Mouse (Mus musculus) liver, embryonic 14.5 days (tissue): ENCODE measurements around the gene Tbc1d21. TPM values are rescaled to one million over a fixed set of nuclear protein-coding genes. Genes with fewer than 3 reads are reported as not detected.

Experiments
- ATAC-seq: fragments of 200-750 bp; cut with Nextera tagmentation; 2 replicates; pipeline ENCODE4 v1.8.0; 2017; ENCODE audit warnings: moderate number of reproducible peaks, mild to moderate bottlenecking, moderate library complexity; ENCODE audit not compliant: insufficient read depth
- DNase-seq, 3 experiments: peaks; one replicate each; pipeline ENCODE4 v3.0.0-alpha.2; 2012 to 2013; ENCODE audit warnings: low read depth in 3 of 3, low spot score in 3 of 3
- H3K27ac ChIP-seq: fragments of 300-500 bp; sonication (generic); 2 replicates; pipeline ENCODE4 v1.5.1; 2014; ENCODE audit warnings: moderate library complexity, mild to moderate bottlenecking, control low read depth, inconsistent platforms
- H3K27me3 ChIP-seq: fragments of 300-500 bp; sonication (generic); 2 replicates; pipeline ENCODE4 v1.6.1; 2014; ENCODE audit warnings: mild to moderate bottlenecking, low read length, moderate library complexity; ENCODE audit not compliant: control insufficient read depth, insufficient read depth
- H3K36me3 ChIP-seq: fragments of 300-500 bp; sonication (generic); replicated peaks from 2 replicates; pipeline ENCODE4 v1.6.1; 2014; ENCODE audit warnings: low read depth; ENCODE audit not compliant: control insufficient read depth, insufficient read depth
- H3K4me1 ChIP-seq, 2 experiments: fragments of 200-500 bp in 1 of 2; fragments of 300-500 bp in 1 of 2; sonication (generic) in 1 of 2; replicated peaks; 2 replicates each; pipeline ENCODE4 v1.6.1; 2012 to 2014; ENCODE audit warnings: antibody characterized with exemption in 1 of 2, inconsistent platforms in 1 of 2, low read length in 1 of 2; ENCODE audit not compliant: control insufficient read depth in 2 of 2, insufficient read depth in 2 of 2
- H3K4me2 ChIP-seq: fragments of 300-500 bp; sonication (generic); 2 replicates; pipeline ENCODE4 v1.6.1; 2014; ENCODE audit warnings: low read depth, mild to moderate bottlenecking, control low read depth, moderate library complexity
- H3K4me3 ChIP-seq, 2 experiments: fragments of 200-500 bp in 1 of 2; fragments of 300-500 bp in 1 of 2; sonication (generic) in 1 of 2; 2 replicates each; pipeline ENCODE4 v1.5.1; 2012 to 2014; ENCODE audit warnings: low read depth in 2 of 2, low read length in 2 of 2, mild to moderate bottlenecking in 2 of 2, control low read depth in 1 of 2, inconsistent platforms in 1 of 2, moderate library complexity in 1 of 2; ENCODE audit not compliant: insufficient read depth in 1 of 2
- H3K9ac ChIP-seq: fragments of 300-500 bp; sonication (generic); replicated peaks from 2 replicates; pipeline ENCODE4 v1.6.1; 2014; ENCODE audit warnings: mild to moderate bottlenecking, control low read depth, moderate library complexity
- H3K9me3 ChIP-seq: fragments of 300-500 bp; sonication (generic); 2 replicates; pipeline ENCODE4 v1.6.1; 2016; ENCODE audit warnings: low read length, mixed read lengths; ENCODE audit not compliant: control insufficient read depth
- CTCF ChIP-seq: IDR thresholded peaks from 2 replicates; pipeline ENCODE4 v1.5.1; 2016; ENCODE audit warnings: antibody characterized with exemption, low read depth, control low read depth
- EP300 ChIP-seq: IDR thresholded peaks from 2 replicates; pipeline ENCODE4 v1.6.1; 2016; ENCODE audit warnings: antibody characterized with exemption, low read depth
- WGBS: fragments of 180-500 bp; shearing (Covaris S2); extraction: QIAGEN DNeasy Blood & Tissue Kit; methylation state at CpG from one replicate; pipeline ENCODE4 v1.1.7; 2014; ENCODE audit not compliant: insufficient replicate concordance; 5-methylcytosine and 5-hydroxymethylcytosine counted together
- polyA plus RNA-seq, 2 experiments: library from polyadenylated mRNA; depleted of rRNA in 1 of 2; stranded (reverse) in 1 of 2; unstranded in 1 of 2; fragments of >200 nt; fragmentation: Nextera tagmentation in 1 of 2; extraction: Ambion mirVana in 1 of 2; gene quantifications; 2 replicates each; pipeline versions ENCODE4 v1.2.1 to v1.2.3; 2012 to 2014

Gene Tbc1d21
- not detected in 2 replicates for polyA plus RNA-seq (2012; rRNA removed)
- not detected in 2 replicates for polyA plus RNA-seq (2014; fragmentation: Nextera tagmentation; extraction: Ambion mirVana)

DNA sequence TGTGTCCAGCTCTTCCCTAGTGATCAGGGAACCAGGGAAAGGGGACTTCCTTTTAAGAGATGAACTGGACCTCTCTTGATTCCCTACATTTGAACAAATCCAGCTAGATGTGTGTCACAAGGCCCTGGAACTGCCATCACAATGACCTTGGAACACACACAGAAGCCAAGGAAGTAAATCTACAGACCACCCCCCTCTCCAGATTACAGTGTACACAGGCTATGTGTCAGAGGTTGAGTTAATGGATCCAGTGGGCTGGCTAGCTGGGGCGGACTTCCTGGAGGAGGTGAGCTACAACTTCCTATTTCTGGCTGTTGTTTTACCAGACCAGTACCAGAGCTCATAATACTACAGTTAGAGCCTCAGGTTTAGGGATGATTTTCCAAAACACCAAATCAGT is at the start of gene Tbc1d21:
Tbc1d21 (minus strand) TSS at position 101 of the 400 bp plus-strand sequence.
- no peaks in the 10 kb centered on the region for H3K4me1 ChIP-seq
- ATAC-seq: no peak
- no peaks in the 10 kb centered on the region for H3K27me3 ChIP-seq
- H3K27ac ChIP-seq: no peak within 1 kb of the TSS
- H3K4me3 ChIP-seq: no peak within 1 kb of the TSS
- TF ChIP-seq EP300: no peak
- TF ChIP-seq CTCF: no peak
- no peak within 1 kb of the TSS for H3K4me2 ChIP-seq
- H3K9ac ChIP-seq: no peak within 1 kb of the TSS
- no peaks in the 10 kb centered on the region for H3K36me3 ChIP-seq
- 52% methylated on average over 1 of the region's 1 CpGs for WGBS
- no peaks in the 10 kb centered on the region for H3K9me3 ChIP-seq
- no peak for DNase-seq

- Histone ChIP-seq H3K9ac (no peak overlapping the region), H3K27ac (no peak overlapping the region), H3K4me2 (no peak overlapping the region), H3K9me3 (no peaks in the 10 kb centered on the region), H3K36me3 (no peaks in the 10 kb centered on the region), H3K4me3 (no peak overlapping the region), H3K27me3 (no peaks in the 10 kb centered on the region), H3K4me1 (no peaks in the 10 kb centered on the region)
- WGBS: 50% methylated on average over 9 of the region's 9 CpGs
- no peak for ATAC-seq
- no peak for DNase-seq
- TF ChIP-seq EP300: no peak
These were observed 41.3 kb upstream of the Tbc1d21 start for GRCm38 (mm10) chr9:58411556-58411955.

DNA sequence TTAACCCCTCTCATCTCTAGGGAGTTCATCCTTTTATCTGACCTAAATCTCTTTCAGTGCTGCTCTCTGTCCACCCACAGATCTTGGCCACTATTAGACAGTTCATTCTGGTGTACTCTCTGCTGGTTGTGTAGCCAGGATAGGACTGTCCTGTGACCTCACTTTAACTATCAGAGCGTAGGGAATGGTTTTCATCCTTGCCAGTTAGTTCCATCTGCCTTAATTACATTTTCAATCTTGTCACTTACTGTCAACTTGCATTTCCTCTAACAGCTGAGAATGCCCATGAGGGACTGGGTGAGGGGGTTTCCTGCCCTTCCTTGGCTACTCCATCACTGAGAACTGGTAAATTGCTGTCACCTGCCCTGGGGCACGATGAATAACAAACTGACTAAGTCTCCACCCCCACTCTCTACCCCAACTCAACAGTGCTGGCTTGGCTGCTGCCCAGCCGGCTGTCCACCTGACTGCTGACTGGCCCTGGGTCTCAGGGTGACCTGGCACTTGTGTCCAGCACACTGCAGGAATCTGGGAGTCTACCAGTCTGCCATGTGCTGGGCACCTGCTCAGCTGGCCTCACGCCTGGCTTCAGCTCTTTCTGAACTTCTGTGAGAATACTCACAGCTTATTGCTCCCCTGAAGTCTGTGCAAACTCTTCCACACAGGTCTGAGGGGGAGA is 39.9 kb upstream of the Tbc1d21 start:
- Histone ChIP-seq H3K4me3 (no peak overlapping the region), H3K27me3 (no peaks in the 10 kb centered on the region), H3K9me3 (no peaks in the 10 kb centered on the region), H3K4me2 (no peak overlapping the region), H3K9ac (no peak overlapping the region), H3K4me1 (no peaks in the 10 kb centered on the region), H3K27ac (no peak overlapping the region), H3K36me3 (no peaks in the 10 kb centered on the region)
- ATAC-seq (no peak), DNase-seq (no peak)
- TF ChIP-seq EP300 (no peak), CTCF (no peak)
- 42% methylated on average over 4 of the region's 4 CpGs for WGBS

- ATAC-seq (no peak), DNase-seq (no peak)
- H3K9ac ChIP-seq: no peak overlapping the region
- H3K27me3 ChIP-seq: no peaks in the 10 kb centered on the region
- no peak overlapping the region for H3K4me2 ChIP-seq
- no peaks in the 10 kb centered on the region for H3K4me1 ChIP-seq
- 22% methylated on average over 2 of the region's 2 CpGs for WGBS
- H3K27ac ChIP-seq: no peak overlapping the region
- H3K4me3 ChIP-seq: no peak overlapping the region
- H3K9me3 ChIP-seq: no peaks in the 10 kb centered on the region
- H3K36me3 ChIP-seq: no peaks in the 10 kb centered on the region
- no peak for TF ChIP-seq EP300
These were observed 39.0 kb upstream of the Tbc1d21 start for GRCm38 (mm10) chr9:58409247-58409646.

DNA sequence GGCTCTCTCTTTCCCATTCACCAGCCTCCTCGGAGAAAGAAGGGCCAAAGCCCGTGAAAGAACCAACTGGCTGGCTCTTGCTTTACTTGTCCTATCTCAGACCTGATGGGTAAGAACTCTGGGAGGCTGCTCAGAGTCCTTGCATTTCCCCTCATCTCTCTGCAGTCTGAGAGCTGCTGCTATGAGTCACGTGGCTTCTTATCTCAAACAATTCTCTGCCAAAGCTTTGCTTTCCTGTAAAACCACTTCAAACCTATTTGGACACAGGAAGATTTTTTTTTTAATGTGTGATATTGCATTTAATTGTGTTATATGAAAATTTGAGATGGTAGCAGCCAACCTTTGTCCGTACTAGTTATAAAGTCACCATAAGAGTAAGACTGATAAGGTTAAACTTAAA is 34.2 kb upstream of the Tbc1d21 start:
- Histone ChIP-seq H3K4me1 (no peaks in the 10 kb centered on the region), H3K9me3 (no peaks in the 10 kb centered on the region), H3K36me3 (no peaks in the 10 kb centered on the region), H3K4me2 (no peak overlapping the region), H3K27ac (no peak overlapping the region), H3K9ac (no peak overlapping the region), H3K27me3 (no peaks in the 10 kb centered on the region), H3K4me3 (no peak overlapping the region)
- ATAC-seq (no peak), DNase-seq (no peak)
- TF ChIP-seq EP300 (no peak), CTCF (no peak)
- 24% methylated on average over 4 of the region's 4 CpGs for WGBS
